Mouse (Mus musculus) liver, embryonic 15.5 days (tissue): ENCODE data around the gene Adamts13. TPM values are rescaled to one million over a fixed set of nuclear protein-coding genes. Genes with fewer than 3 reads are reported as not detected.

Experiments used
- ATAC-seq: fragments of 200-750 bp; cut with Nextera tagmentation; 2 replicates; pipeline ENCODE4 v1.8.0; 2017; ENCODE audit warnings: moderate number of reproducible peaks, mild to moderate bottlenecking, moderate library complexity; ENCODE audit not compliant: insufficient read depth
- H3K27ac ChIP-seq: fragments of 300-500 bp; sonication (generic); replicated peaks from 2 replicates; pipeline ENCODE4 v1.5.1; 2015; ENCODE audit warnings: mild to moderate bottlenecking, inconsistent platforms
- H3K27me3 ChIP-seq: fragments of 300-500 bp; sonication (generic); 2 replicates; pipeline ENCODE4 v1.6.1; 2015; ENCODE audit warnings: mild to moderate bottlenecking, inconsistent platforms
- H3K36me3 ChIP-seq: fragments of 300-500 bp; sonication (generic); replicated peaks from 2 replicates; pipeline ENCODE4 v1.6.1; 2015; ENCODE audit warnings: moderate library complexity, mild to moderate bottlenecking, inconsistent platforms
- H3K4me1 ChIP-seq: fragments of 300-500 bp; sonication (generic); replicated peaks from 2 replicates; pipeline ENCODE4 v1.6.1; 2015; ENCODE audit warnings: inconsistent platforms
- H3K4me2 ChIP-seq: fragments of 300-500 bp; sonication (generic); 2 replicates; pipeline ENCODE4 v1.6.1; 2015; ENCODE audit warnings: moderate library complexity, mild to moderate bottlenecking, inconsistent platforms
- H3K4me3 ChIP-seq: fragments of 300-500 bp; sonication (generic); replicated peaks from 2 replicates; pipeline ENCODE4 v1.5.1; 2015; ENCODE audit warnings: mild to moderate bottlenecking, inconsistent platforms
- H3K9ac ChIP-seq: fragments of 300-500 bp; sonication (generic); 2 replicates; pipeline ENCODE4 v1.6.1; 2015; ENCODE audit warnings: moderate library complexity, mild to moderate bottlenecking, inconsistent platforms
- H3K9me3 ChIP-seq: fragments of 300-500 bp; sonication (generic); replicated peaks from 2 replicates; pipeline ENCODE4 v1.6.1; 2016; ENCODE audit warnings: inconsistent platforms
- WGBS: fragments of 180-500 bp; shearing (Covaris S2); methylation state at CpG from one replicate; pipeline ENCODE4 v1.1.7; 2015; ENCODE audit warnings: mixed read lengths; ENCODE audit not compliant: insufficient replicate concordance; 5-methylcytosine and 5-hydroxymethylcytosine counted together
- polyA plus RNA-seq: library from polyadenylated mRNA; unstranded; fragments of >200 nt; fragmentation: Nextera tagmentation; extraction: Ambion mirVana; gene quantifications from 2 replicates; pipeline ENCODE4 v1.2.1, GENCODE M21; 2015

The Adamts13 gene
- polyA plus RNA-seq, 1 experiment from 2014 or later: 1.6 TPM

- no peak overlapping the region for H3K4me2 ChIP-seq
- H3K4me3 ChIP-seq: no peak overlapping the region
- H3K4me1 ChIP-seq: no peaks in the 10 kb centered on the region; the same call in 1 of the 2 replicates
- H3K36me3 ChIP-seq: no peaks in the 10 kb centered on the region
- H3K9ac ChIP-seq: no peak overlapping the region
- ATAC-seq: no peak
- WGBS: 11% methylated on average over 4 of the region's 4 CpGs
- H3K9me3 ChIP-seq: no peaks in the 10 kb centered on the region
- no peaks in the 10 kb centered on the region; the same call in none of the 2 replicates for H3K27me3 ChIP-seq
- 0 out of 2 replicates have a peak overlapping the region, but pooled peaks have one; percentile 9 for H3K27ac ChIP-seq
These were observed 744 bp downstream of the Adamts13 start for GRCm38 (mm10) chr2:26973960-26974359.

GRCm38 (mm10) chr2:26980361-26980760, 7.1 kb downstream of the Adamts13 start:
- no peak for ATAC-seq

GRCm38 (mm10) chr2:26984179-26984578, 11.0 kb downstream of the Adamts13 start:
- no peak overlapping the region for H3K4me3 ChIP-seq
- H3K9ac ChIP-seq: no peak overlapping the region
- peak; percentile 33; the same call in 1 of the 2 replicates for ATAC-seq
- H3K9me3 ChIP-seq: no peaks in the 10 kb centered on the region
- no peak overlapping the region for H3K4me2 ChIP-seq
- WGBS: 37% methylated on average over 2 of the region's 2 CpGs
- no peaks in the 10 kb centered on the region for H3K36me3 ChIP-seq
- no peak overlapping the region for H3K27ac ChIP-seq
- no peaks in the 10 kb centered on the region; the same call in 1 of the 2 replicates for H3K27me3 ChIP-seq
- no peaks in the 10 kb centered on the region for H3K4me1 ChIP-seq

More at GRCm38 (mm10) chr2:26980361-26980760, 7.1 kb downstream of the Adamts13 start:
- no peaks in the 10 kb centered on the region for H3K4me1 ChIP-seq
- WGBS: 46% methylated on average over 1 of the region's 1 CpGs
- H3K9me3 ChIP-seq: no peaks in the 10 kb centered on the region
- H3K27me3 ChIP-seq: no peaks in the 10 kb centered on the region; the same call in none of the 2 replicates
- no peak overlapping the region for H3K27ac ChIP-seq
- H3K36me3 ChIP-seq: no peaks in the 10 kb centered on the region
- H3K4me2 ChIP-seq: no peak overlapping the region
- H3K9ac ChIP-seq: no peak overlapping the region
- H3K4me3 ChIP-seq: no peak overlapping the region

- Histone ChIP-seq H3K27me3 (no peaks in the 10 kb centered on the region; the same call in 1 of the 2 replicates), H3K9ac (no peak overlapping the region), H3K4me3 (no peak overlapping the region), H3K4me1 (no peaks in the 10 kb centered on the region), H3K36me3 (no peaks in the 10 kb centered on the region), H3K4me2 (no peak overlapping the region), H3K27ac (no peak overlapping the region), H3K9me3 (no peaks in the 10 kb centered on the region)
- WGBS: 60% methylated on average over 5 of the region's 5 CpGs
- ATAC-seq: peak; percentile 38; the same call in 1 of the 2 replicates
These were observed 11.4 kb downstream of the Adamts13 start for GRCm38 (mm10) chr2:26984640-26985039.

- Histone ChIP-seq H3K9ac (no peak overlapping the region), H3K9me3 (no peaks in the 10 kb centered on the region), H3K27me3 (no peaks in the 10 kb centered on the region), H3K4me2 (no peak overlapping the region), H3K4me3 (no peak overlapping the region), H3K4me1 (peaks cover 3% of the 10 kb centered on the region), H3K36me3 (no peaks in the 10 kb centered on the region), H3K27ac (no peak overlapping the region)
- 44% methylated on average over 3 of the region's 3 CpGs for WGBS
- no peak for ATAC-seq
These were observed 20.7 kb downstream of the Adamts13 start for GRCm38 (mm10) chr2:26993936-26994335.

GRCm38 (mm10) chr2:26997498-26997897, 24.3 kb downstream of the Adamts13 start:
- H3K27ac ChIP-seq: no peak overlapping the region
- no peak overlapping the region for H3K9ac ChIP-seq
- H3K9me3 ChIP-seq: no peaks in the 10 kb centered on the region
- H3K4me3 ChIP-seq: no peak overlapping the region
- no peak overlapping the region for H3K4me2 ChIP-seq
- peaks cover 3% of the 10 kb centered on the region for H3K4me1 ChIP-seq
- no peaks in the 10 kb centered on the region for H3K36me3 ChIP-seq
- H3K27me3 ChIP-seq: no peaks in the 10 kb centered on the region
- no peak for ATAC-seq
- 77% methylated on average over 1 of the region's 1 CpGs for WGBS

GRCm38 (mm10) chr2:26997993-26998392, 24.8 kb downstream of the Adamts13 start:
- WGBS: 77% methylated on average over 7 of the region's 7 CpGs
- H3K27me3 ChIP-seq: no peaks in the 10 kb centered on the region
- H3K9me3 ChIP-seq: no peaks in the 10 kb centered on the region
- H3K27ac ChIP-seq: no peak overlapping the region
- H3K4me2 ChIP-seq: no peak overlapping the region
- ATAC-seq: no peak
- peaks cover 3% of the 10 kb centered on the region for H3K4me1 ChIP-seq
- no peak overlapping the region for H3K4me3 ChIP-seq
- H3K9ac ChIP-seq: no peak overlapping the region
- no peaks in the 10 kb centered on the region for H3K36me3 ChIP-seq

- no peak for ATAC-seq
- Histone ChIP-seq H3K4me2 (no peak overlapping the region), H3K36me3 (no peaks in the 10 kb centered on the region), H3K9me3 (no peaks in the 10 kb centered on the region), H3K27me3 (no peaks in the 10 kb centered on the region), H3K9ac (no peak overlapping the region), H3K4me3 (no peak overlapping the region), H3K4me1 (peaks cover 21% of the 10 kb centered on the region), H3K27ac (no peak overlapping the region)
- 56% methylated on average over 4 of the region's 4 CpGs for WGBS
These were observed 33.0 kb downstream of the Adamts13 start for GRCm38 (mm10) chr2:27006255-27006654.

GRCm38 (mm10) chr2:27007701-27008100, 34.5 kb downstream of the Adamts13 start:
- Histone ChIP-seq H3K9me3 (no peaks in the 10 kb centered on the region), H3K9ac (no peak overlapping the region), H3K4me2 (no peak overlapping the region), H3K36me3 (no peaks in the 10 kb centered on the region), H3K27me3 (no peaks in the 10 kb centered on the region), H3K4me1 (peaks cover 27% of the 10 kb centered on the region), H3K4me3 (no peak overlapping the region), H3K27ac (no peak overlapping the region)
- WGBS: 54% methylated on average over 7 of the region's 7 CpGs
- no peak for ATAC-seq

- peaks cover 27% of the 10 kb centered on the region for H3K4me1 ChIP-seq
- peak within 1 kb of the TSS; percentile 71 for H3K4me3 ChIP-seq
- peak within 1 kb of the TSS; percentile 77 for H3K9ac ChIP-seq
- H3K27me3 ChIP-seq: no peaks in the 10 kb centered on the region
- H3K4me2 ChIP-seq: peak within 1 kb of the TSS; percentile 81
- H3K9me3 ChIP-seq: no peaks in the 10 kb centered on the region
- H3K27ac ChIP-seq: peak within 1 kb of the TSS; percentile 59
- peak; percentile 91 for ATAC-seq
- under 1% methylated on average over 43 of the region's 43 CpGs for WGBS
- H3K36me3 ChIP-seq: peaks cover 14% of the 10 kb centered on the region
These were observed 36.6 kb downstream of the Adamts13 start, which contains the start of gene Cacfd1 for GRCm38 (mm10) chr2:27009714-27010244. Cacfd1 (plus strand) TSS chr2:27009926.

- no peaks in the 10 kb centered on the region for H3K4me1 ChIP-seq
- no peak overlapping the region for H3K4me3 ChIP-seq
- WGBS: 36% methylated on average over 5 of the region's 5 CpGs
- no peaks in the 10 kb centered on the region for H3K9me3 ChIP-seq
- H3K27ac ChIP-seq: no peak overlapping the region
- H3K27me3 ChIP-seq: no peaks in the 10 kb centered on the region
- H3K4me2 ChIP-seq: no peak overlapping the region
- no peak; the same call in 1 of the 2 replicates for ATAC-seq
- H3K9ac ChIP-seq: no peak overlapping the region
- peaks cover 40% of the 10 kb centered on the region for H3K36me3 ChIP-seq
These were observed 44.6 kb downstream of the Adamts13 start for GRCm38 (mm10) chr2:27017802-27018201.

GRCm38 (mm10) chr2:27019530-27019929, 46.3 kb downstream of the Adamts13 start:
- Histone ChIP-seq H3K27ac (no peak overlapping the region), H3K9me3 (no peaks in the 10 kb centered on the region), H3K4me1 (no peaks in the 10 kb centered on the region), H3K4me3 (no peak overlapping the region), H3K27me3 (no peaks in the 10 kb centered on the region), H3K36me3 (peaks cover 28% of the 10 kb centered on the region), H3K4me2 (no peak overlapping the region), H3K9ac (no peak overlapping the region)
- ATAC-seq: no peak
- 58% methylated on average over 2 of the region's 2 CpGs for WGBS
